Mouse (Mus musculus): ENCODE measurements around the gene Gm2897.
"Not testable (repeated sequence)": the region's sequence is repeated elsewhere in the genome, so short reads cannot be mapped to it uniquely, and the experiment has no call there.

Gm2897 gene

GRCm38 (mm10) chr14:3048727-3049512, at the start of gene Gm2897:
Gm2897 (plus strand) TSS chr14:3049285.
- DNase-seq (ENCODE audit: extremely low read depth, low read depth, low spot score), result not testable (repeated sequence)

GRCm38 (mm10) chr14:3029702-3030101, 19.4 kb upstream of the Gm2897 start, which contains the start of gene Gm2888:
Gm2888 (plus strand) TSS chr14:3030002.
- DNase-seq (ENCODE audit: extremely low read depth, low read depth, low spot score), result not testable (repeated sequence)

- DNase-seq (ENCODE audit: extremely low read depth, low read depth, low spot score), result not testable (repeated sequence)
These were observed 372 bp downstream of the Gm2897 start for GRCm38 (mm10) chr14:3049513-3049800.

- not testable (repeated sequence) for DNase-seq (ENCODE audit: extremely low read depth, low read depth, low spot score)
These were observed 1.0 kb downstream of the Gm2897 start for GRCm38 (mm10) chr14:3050087-3050486.

GRCm38 (mm10) chr14:3116051-3116450, 67.0 kb downstream of the Gm2897 start:
- not testable (repeated sequence) for DNase-seq (ENCODE audit: extremely low read depth, low read depth, low spot score)

All from fat pad, adult 2 months (tissue).